Mouse (Mus musculus) lung, embryonic 16.5 days (tissue): ENCODE results near the gene Cyp4f37. TPM values are rescaled to one million over a fixed set of nuclear protein-coding genes. Genes with fewer than 3 reads are reported as not detected.
"Not testable (repeated sequence)": the region's sequence is repeated elsewhere in the genome, so short reads cannot be mapped to it uniquely, and the experiment has no call there.

Experiments
- ATAC-seq: fragments of 200-750 bp; cut with Nextera tagmentation; 2 replicates; pipeline ENCODE4 v1.8.0; 2017; ENCODE audit warnings: low read depth, mild to moderate bottlenecking, moderate library complexity
- H3K27ac ChIP-seq: fragments of 300-500 bp; sonication (generic); 2 replicates; pipeline ENCODE4 v1.5.1; 2014; ENCODE audit warnings: mild to moderate bottlenecking, control low read depth, low read length
- H3K27me3 ChIP-seq: fragments of 300-500 bp; sonication (generic); 2 replicates; pipeline ENCODE4 v1.6.1; 2014; ENCODE audit warnings: low read depth, low read length, mixed read lengths; ENCODE audit not compliant: control insufficient read depth, insufficient read depth
- H3K36me3 ChIP-seq: fragments of 300-500 bp; sonication (generic); 2 replicates; pipeline ENCODE4 v1.6.1; 2014; ENCODE audit warnings: low read length; ENCODE audit not compliant: control insufficient read depth, insufficient read depth
- H3K4me1 ChIP-seq: fragments of 300-500 bp; sonication (generic); replicated peaks from 2 replicates; pipeline ENCODE4 v1.6.1; 2014; ENCODE audit warnings: low read length, mixed read lengths; ENCODE audit not compliant: control insufficient read depth, insufficient read depth
- H3K4me2 ChIP-seq: fragments of 300-500 bp; sonication (generic); 2 replicates; pipeline ENCODE4 v1.6.1; 2014; ENCODE audit warnings: low read depth, low read length, control low read depth
- H3K4me3 ChIP-seq: fragments of 300-500 bp; sonication (generic); 2 replicates; pipeline ENCODE4 v1.5.1; 2014; ENCODE audit warnings: mild to moderate bottlenecking, low read length, control low read depth
- H3K9ac ChIP-seq: fragments of 300-500 bp; sonication (generic); 2 replicates; pipeline ENCODE4 v1.6.1; 2014; ENCODE audit warnings: low read length, control low read depth
- H3K9me3 ChIP-seq: fragments of 300-500 bp; sonication (generic); 2 replicates; pipeline ENCODE4 v1.6.1; 2016; ENCODE audit warnings: low read length; ENCODE audit not compliant: control insufficient read depth
- WGBS: fragments of 180-500 bp; shearing (Covaris S2); extraction: QIAGEN DNeasy Blood & Tissue Kit; methylation state at CpG from one replicate; pipeline ENCODE4 v1.1.7; 2014; 5-methylcytosine and 5-hydroxymethylcytosine counted together
- polyA plus RNA-seq: library from polyadenylated mRNA; unstranded; fragments of >200 nt; fragmentation: Nextera tagmentation; extraction: Ambion mirVana; gene quantifications from 2 replicates; pipeline ENCODE4 v1.2.1, GENCODE M21; 2015

The Cyp4f37 gene
- polyA plus RNA-seq, 1 experiment from 2014 or later = not detected

DNA sequence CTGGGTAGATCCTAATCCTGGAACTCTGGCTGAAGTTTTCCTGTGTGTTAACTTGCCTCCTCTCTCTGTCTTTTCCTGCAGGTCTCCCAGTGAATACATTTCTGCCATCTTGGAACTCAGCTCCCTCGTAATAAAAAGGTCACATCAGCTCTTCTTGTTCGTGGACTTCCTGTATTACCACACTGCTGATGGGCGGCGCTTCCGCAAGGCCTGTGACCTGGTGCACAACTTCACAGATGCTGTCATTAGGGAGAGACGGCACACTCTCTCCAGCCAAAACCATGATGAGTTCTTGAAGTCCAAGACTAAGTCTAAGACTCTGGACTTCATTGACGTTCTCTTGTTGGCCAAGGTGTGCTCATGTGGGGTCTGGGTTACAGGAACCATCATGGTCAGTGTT lies 8.6 kb downstream of the Cyp4f37 start:
- H3K4me3 ChIP-seq, H3K9ac ChIP-seq, H3K27me3 ChIP-seq, H3K4me2 ChIP-seq, ATAC-seq, H3K36me3 ChIP-seq, H3K9me3 ChIP-seq, H3K27ac ChIP-seq, H3K4me1 ChIP-seq: not testable (repeated sequence)
- 80% methylated on average over 6 of the region's 7 CpGs for WGBS

DNA sequence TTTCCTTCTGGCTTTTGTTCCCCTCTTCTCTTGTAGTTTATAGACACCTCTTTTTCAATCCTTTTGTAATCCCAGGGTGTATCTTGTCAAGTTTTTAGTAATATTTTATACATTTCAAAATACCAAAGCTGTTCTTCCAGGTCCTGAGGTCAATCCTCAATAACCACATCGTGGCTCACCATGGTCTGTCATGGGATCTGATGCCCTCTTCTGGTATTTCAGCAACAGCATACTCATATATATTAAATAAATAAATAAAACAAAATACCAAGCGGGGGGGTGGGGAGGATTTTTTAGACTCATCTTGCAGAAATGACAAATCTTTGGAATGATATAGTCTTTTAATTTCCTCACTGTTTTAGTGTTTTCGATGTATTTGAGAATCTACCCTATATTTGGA lies 10.8 kb downstream of the Cyp4f37 start:
- no peak overlapping the region for H3K4me3 ChIP-seq
- H3K9me3 ChIP-seq = no peaks in the 10 kb centered on the region
- H3K9ac ChIP-seq = no peak overlapping the region
- 64% methylated on average over 3 of the region's 3 CpGs for WGBS
- no peaks in the 10 kb centered on the region for H3K27me3 ChIP-seq
- no peaks in the 10 kb centered on the region for H3K36me3 ChIP-seq
- no peak overlapping the region for H3K27ac ChIP-seq
- H3K4me1 ChIP-seq = peaks cover 6% of the 10 kb centered on the region; the same call in 1 of the 2 replicates
- H3K4me2 ChIP-seq = no peak overlapping the region
- ATAC-seq = no peak

DNA sequence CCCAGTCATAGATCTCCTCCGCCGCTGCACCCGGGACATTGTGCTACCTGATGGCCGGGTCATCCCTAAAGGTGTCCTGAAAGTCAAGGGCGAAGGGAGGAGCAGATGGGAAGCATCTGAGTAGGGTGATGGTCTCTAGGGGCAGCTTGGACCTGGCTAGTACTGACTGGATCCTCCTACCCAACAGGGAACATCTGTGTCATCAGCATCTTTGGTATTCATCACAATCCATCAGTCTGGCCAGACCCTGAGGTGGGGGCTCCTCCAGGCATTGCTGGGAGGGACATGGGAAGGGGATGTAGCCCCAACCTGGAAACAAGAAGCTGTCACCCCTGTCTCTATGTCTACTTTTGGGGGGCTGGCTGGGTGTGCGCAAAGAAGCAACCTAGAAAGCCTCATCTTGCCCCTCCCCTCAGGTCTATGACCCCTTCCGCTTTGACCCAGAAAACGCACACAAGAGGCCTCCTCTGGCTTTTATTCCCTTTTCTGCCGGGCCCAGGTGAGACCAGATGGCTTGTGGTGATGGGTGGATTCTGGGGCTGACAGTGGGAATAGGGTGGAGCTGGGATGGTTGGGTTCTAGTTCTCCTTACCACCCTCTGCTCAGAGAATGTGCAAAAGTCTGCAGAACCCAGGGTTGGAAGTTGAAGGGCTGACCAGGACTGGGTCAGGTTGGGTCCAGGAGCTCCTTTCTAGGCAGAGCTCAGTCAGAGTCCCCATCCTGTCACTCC lies 13.3 kb downstream of the Cyp4f37 start:
- 85% methylated on average over 9 of the region's 9 CpGs for WGBS

DNA sequence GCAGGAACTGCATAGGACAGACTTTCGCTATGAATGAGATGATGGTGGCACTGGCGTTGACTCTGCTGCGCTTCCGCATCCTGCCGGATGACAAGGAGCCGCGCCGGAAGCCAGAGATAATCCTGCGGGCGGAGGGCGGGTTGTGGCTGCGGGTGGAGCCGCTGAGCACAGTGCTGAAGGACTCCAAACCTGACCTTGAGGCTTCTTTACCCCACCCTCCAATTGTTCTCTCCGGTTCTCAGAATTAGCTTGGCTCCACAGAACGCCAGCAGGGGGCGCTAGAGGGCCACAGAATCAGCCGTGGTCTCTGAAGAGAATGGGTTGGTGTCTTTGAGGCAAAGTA lies 13.8 kb downstream of the Cyp4f37 start:
- H3K27ac ChIP-seq = no peak overlapping the region
- peak overlapping the region; percentile 46 for H3K4me3 ChIP-seq
- H3K27me3 ChIP-seq = no peaks in the 10 kb centered on the region
- no peaks in the 10 kb centered on the region for H3K9me3 ChIP-seq
- WGBS = 2% methylated on average over 17 of the region's 17 CpGs
- no peaks in the 10 kb centered on the region for H3K36me3 ChIP-seq
- peak overlapping the region; percentile 67 for H3K4me2 ChIP-seq
- peaks cover 6% of the 10 kb centered on the region; the same call in 1 of the 2 replicates for H3K4me1 ChIP-seq
- H3K9ac ChIP-seq = peak overlapping the region; percentile 61
- ATAC-seq = peak; percentile 67

More for the DNA sequence above, 13.3 kb downstream of the Cyp4f37 start:
- 0 out of 2 replicates have a peak, but pooled peaks have one; percentile 17 for ATAC-seq
- not testable (repeated sequence) for H3K4me1 ChIP-seq, H3K27ac ChIP-seq, H3K9me3 ChIP-seq, H3K27me3 ChIP-seq, H3K36me3 ChIP-seq
- Histone ChIP-seq H3K9ac (peak overlapping the region; percentile 61), H3K4me3 (peak overlapping the region; percentile 46), H3K4me2 (peak overlapping the region; percentile 67)

DNA sequence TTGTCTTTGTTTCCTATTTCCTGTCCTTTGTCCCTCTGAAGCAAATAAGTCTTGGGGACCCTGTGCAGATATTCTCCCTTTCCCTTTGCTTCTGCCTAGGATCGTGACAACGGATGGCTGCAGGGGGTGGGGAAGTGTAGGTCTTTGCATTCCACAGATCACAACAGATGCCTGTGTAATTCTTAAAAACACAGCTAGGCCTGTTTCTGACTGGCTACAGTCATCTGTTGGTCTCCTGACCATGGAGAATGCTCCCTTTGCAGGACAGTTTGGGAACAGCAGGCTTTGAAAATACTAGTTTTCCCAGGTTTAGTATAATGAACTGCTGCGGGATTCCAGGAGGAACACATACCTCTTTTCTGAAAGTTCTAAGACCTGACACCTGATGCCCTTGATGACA lies 15.2 kb downstream of the Cyp4f37 start:
- no peaks in the 10 kb centered on the region for H3K27me3 ChIP-seq
- no peaks in the 10 kb centered on the region for H3K36me3 ChIP-seq
- WGBS = 53% methylated on average over 3 of the region's 3 CpGs
- no peak overlapping the region for H3K9ac ChIP-seq
- ATAC-seq = no peak
- H3K4me3 ChIP-seq = no peak overlapping the region
- H3K9me3 ChIP-seq = no peaks in the 10 kb centered on the region
- no peak overlapping the region for H3K4me2 ChIP-seq
- no peak overlapping the region for H3K27ac ChIP-seq
- H3K4me1 ChIP-seq = peaks cover 6% of the 10 kb centered on the region; the same call in 1 of the 2 replicates

DNA sequence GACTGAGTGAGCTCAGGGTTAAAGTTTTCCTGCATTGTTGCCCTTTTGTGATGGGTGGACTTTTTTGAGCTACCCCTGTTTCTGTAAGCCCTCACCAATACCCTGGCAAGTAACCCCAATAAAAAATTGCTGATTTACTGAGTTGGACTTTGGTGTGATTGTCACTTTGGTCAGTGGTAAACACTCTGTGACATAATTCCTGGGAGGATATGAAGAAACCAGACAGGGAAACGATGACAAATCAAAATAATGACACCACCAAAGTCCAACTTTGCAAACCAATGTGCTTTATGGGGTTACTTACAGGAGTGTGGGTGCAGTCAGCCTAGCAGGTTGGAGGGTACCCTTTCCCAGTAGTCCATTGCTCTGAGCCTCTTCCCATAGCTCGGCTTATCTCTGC lies 16.0 kb downstream of the Cyp4f37 start:
- no peaks in the 10 kb centered on the region for H3K9me3 ChIP-seq
- H3K4me3 ChIP-seq = no peak overlapping the region
- 71% methylated on average over 2 of the region's 2 CpGs for WGBS
- ATAC-seq = no peak
- no peaks in the 10 kb centered on the region for H3K27me3 ChIP-seq
- no peak overlapping the region for H3K27ac ChIP-seq
- H3K4me1 ChIP-seq = peaks cover 6% of the 10 kb centered on the region; the same call in 1 of the 2 replicates
- no peaks in the 10 kb centered on the region for H3K36me3 ChIP-seq
- H3K4me2 ChIP-seq = no peak overlapping the region
- H3K9ac ChIP-seq = no peak overlapping the region

DNA sequence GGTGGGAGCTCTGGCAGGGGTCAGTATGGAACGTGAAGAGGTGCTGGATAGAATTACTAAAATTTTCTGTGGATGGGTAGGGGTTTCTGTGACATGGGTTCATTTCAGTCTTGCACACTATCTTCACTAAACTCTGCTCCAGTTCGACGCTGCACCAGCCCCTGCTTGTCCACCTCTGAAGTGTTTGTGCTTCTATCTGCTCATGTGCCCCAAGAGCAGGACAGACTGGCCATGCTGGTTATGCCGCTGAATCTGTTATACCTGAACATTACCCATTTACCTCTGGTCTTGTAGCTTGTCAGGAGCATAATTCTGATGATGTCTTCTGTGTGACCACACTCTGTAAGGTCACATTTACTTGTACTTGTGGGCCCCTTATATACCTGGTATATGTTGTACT lies 25.5 kb downstream of the Cyp4f37 start:
- Histone ChIP-seq H3K4me2 (no peak overlapping the region), H3K27me3 (no peaks in the 10 kb centered on the region), H3K27ac (no peak overlapping the region), H3K36me3 (no peaks in the 10 kb centered on the region), H3K4me3 (no peak overlapping the region), H3K4me1 (no peaks in the 10 kb centered on the region), H3K9ac (no peak overlapping the region), H3K9me3 (no peaks in the 10 kb centered on the region)
- no peak for ATAC-seq
- 71% methylated on average over 4 of the region's 4 CpGs for WGBS

DNA sequence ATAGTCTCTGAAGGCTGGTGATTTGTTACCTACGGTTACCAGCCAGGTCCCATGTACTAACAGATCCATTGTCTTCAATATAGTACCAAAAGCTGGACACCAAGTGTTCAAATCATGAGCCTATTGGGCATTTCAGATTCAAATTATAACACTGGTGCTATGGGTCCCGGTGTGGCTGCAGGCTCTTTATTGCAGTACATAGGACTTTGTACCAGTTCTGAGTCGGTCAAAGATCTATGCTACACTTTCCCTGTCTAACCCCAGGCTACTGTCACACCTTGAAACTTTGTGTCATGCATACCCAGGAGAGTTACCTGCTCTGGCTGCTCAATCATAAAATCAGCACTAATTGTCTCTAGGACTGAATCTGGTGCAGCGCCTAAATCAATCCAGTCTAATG lies 32.8 kb downstream of the Cyp4f37 start:
- Histone ChIP-seq H3K4me2 (no peak overlapping the region), H3K27ac (no peak overlapping the region), H3K9me3 (no peaks in the 10 kb centered on the region), H3K36me3 (no peaks in the 10 kb centered on the region), H3K27me3 (no peaks in the 10 kb centered on the region), H3K4me1 (no peaks in the 10 kb centered on the region), H3K9ac (no peak overlapping the region), H3K4me3 (no peak overlapping the region)
- ATAC-seq = no peak
- WGBS = 85% methylated on average over 4 of the region's 4 CpGs

DNA sequence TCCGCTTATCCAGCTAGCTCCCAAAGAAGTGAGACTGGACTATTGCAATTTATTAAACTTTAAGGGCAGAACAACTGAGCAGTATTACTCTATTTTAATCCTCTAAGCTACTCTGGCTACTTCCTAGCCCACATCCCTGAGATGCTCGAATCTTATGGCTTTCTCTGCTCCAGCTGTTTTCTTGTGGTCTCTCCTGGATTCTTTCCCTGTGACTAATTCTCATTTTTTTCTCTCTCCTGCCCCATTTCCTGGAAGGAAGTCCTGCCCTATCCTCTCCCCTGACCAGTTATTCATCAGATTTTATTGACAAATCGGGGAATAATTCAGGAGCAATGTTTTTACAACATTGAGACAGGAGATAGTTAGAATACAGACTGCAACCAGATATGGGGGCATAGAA lies 35.9 kb downstream of the Cyp4f37 start:
- Histone ChIP-seq H3K9ac (no peak overlapping the region), H3K27me3 (no peaks in the 10 kb centered on the region), H3K9me3 (no peaks in the 10 kb centered on the region), H3K4me2 (no peak overlapping the region), H3K4me3 (no peak overlapping the region), H3K36me3 (no peaks in the 10 kb centered on the region), H3K4me1 (no peaks in the 10 kb centered on the region), H3K27ac (no peak overlapping the region)
- no peak for ATAC-seq
- 63% methylated on average over 3 of the region's 3 CpGs for WGBS

DNA sequence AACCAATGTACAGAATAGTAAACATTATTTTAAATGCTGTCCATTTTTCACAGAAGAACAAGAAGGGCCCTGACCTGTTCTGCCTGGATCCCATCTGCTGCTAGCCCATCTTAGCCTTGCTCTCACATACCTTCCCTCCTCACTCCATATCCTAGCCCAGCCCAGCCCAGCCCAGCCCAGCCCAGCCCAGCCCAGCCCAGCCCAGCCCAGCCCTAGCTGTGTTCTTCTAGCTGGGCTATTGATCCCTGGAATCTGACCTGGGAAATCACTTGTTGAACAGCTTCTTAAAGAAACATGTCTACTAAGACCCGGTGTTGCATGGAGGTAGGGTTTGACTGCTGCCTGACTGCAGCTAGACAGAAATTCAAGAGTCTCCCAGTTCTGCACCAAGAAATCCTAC lies 37.1 kb downstream of the Cyp4f37 start:
- WGBS = 75% methylated on average over 1 of the region's 1 CpGs
- no peak for ATAC-seq
- Histone ChIP-seq H3K9ac (no peak overlapping the region), H3K27ac (no peak overlapping the region), H3K36me3 (no peaks in the 10 kb centered on the region), H3K9me3 (no peaks in the 10 kb centered on the region), H3K4me2 (no peak overlapping the region), H3K4me3 (no peak overlapping the region), H3K4me1 (no peaks in the 10 kb centered on the region), H3K27me3 (no peaks in the 10 kb centered on the region)
